Mouse (Mus musculus): ENCODE measurements at regions not wholly inside any gene's neighbourhood (a gene's known extent, or its start where the extent isn't known, plus 50 kb on each side); places are given as distances from the start of the nearest gene placed in this dataset.

DNA sequence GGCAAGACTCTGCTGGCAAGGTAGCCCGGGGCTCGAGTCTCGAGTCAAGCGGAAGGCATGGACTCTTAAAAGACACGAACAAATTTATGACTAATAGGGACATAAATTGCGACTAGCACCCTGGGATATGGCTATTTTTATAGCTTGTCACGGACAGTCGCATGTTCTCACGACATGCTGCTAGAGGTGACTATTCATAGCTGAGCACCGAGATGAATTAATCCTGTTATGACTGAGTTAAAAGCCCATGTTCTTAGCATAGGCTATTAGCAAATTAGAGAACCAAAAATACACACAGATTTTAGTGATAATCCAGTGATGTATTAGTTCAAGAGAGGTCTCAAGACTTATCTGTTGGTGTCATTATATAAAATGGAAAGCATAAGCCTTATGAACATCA, 539.2 kb downstream of the Gm19410 start:
- intact Hi-C loops (cut with DNase I), result no loop called here
- no peak for DNase-seq

DNA sequence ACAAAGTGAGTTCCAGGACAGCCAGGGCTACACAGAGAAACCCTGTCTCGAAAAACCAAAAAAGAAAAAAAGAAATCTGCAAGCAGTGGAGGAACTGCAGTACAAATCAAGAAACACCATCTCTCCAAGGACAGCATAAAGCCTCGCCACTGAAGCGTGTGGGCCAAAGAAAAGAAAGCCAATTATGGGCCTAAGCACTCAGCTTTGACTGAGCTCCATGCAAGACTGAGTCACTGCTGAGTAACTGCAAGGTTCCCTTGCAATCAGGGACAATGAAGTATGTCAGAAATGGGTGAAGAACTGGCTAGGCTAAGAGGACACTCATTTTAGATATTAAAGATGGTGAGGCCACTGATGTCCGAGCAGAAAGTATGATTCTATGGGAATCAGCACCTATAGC, 540.7 kb downstream of the Gm19410 start:
- DNase-seq, result no peak
- intact Hi-C loops (cut with DNase I), result no loop called here

DNA sequence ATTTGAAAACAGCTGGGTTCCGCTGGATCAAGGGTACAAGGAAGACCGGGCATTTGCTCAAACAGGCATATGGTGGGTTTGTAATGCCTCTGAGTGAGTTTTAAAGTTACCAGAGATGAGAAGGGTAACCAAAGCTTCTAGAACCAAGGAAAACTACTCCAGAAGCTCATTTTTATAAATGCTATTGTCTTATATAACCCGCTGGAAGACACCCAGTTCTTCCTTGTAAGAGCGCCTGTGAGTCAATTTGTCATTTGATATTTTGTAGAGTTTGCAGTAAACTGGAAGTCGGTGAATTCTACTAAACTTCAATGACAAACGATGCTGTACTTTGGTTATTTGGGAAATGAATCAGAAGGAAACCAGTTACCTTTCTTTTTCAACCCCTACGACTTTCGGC, 541.9 kb downstream of the Gm19410 start:
- no peak for DNase-seq
- intact Hi-C loops (cut with DNase I), result no loop called here

DNA sequence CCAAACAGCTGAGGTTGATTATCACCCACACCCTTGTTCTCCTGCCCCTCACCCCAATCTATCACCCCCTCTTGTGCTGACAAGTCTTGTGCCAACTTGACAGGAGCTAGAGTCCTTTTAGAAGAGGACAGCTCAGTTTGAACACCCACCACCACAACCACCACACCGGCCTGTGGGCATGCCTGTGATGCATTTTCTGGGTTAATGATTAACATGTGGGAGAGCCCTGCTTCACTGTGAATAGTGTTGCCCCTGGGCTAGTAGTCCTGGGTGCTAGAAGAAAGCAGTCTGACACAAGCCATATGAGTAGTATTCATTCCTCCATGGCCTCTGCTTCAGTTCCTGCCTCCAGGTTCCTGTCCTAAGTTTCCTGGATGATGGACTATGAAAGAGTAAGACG, 542.5 kb downstream of the Gm19410 start:
- intact Hi-C loops (cut with DNase I), result no loop called here
- no peak for DNase-seq

DNA sequence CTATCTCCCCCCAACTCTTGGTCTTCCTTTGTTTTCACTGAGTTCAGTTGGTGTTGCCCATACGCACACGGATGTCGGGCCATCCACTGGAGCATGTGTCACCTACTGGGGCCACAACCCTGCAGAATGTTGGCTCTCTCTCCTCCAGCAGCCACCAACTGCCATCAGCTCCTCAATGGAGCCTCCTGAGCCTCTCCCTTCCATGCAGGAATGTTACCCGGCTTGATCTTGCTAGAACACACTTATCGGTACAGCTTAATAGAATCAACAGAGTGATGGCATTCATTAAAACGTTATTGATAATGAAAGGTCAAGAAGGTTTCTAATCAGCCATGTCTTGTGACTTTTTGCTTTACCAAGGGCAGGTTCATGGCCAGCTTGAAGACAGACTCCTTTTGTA, 543.7 kb downstream of the Gm19410 start:
- intact Hi-C loops (cut with DNase I), result no loop called here

DNA sequence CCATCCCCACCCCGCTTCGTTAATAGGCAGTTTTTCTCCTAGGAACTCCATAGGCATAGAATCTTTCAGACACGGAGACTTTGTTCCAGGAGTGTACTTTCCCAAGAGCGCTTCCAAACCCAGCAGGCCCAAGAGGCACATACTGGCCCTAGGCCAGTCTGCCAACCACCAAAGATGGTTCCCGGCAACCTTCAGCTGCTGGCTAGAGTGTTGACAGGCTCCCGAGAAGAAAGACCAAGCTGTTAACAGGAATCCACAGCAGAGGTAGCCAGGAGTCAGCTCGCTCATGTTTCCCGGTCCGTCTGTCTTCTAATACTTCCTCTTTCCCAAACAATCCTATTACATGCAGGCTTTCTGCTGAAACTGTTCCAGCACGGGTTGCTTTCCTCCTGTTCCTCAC, 544.4 kb downstream of the Gm19410 start:
- intact Hi-C loops (cut with DNase I), result no loop called here
- DNase-seq, result peak; percentile 72

More for the DNA sequence above, 543.7 kb downstream of the Gm19410 start:
- DNase-seq, result no peak

DNA sequence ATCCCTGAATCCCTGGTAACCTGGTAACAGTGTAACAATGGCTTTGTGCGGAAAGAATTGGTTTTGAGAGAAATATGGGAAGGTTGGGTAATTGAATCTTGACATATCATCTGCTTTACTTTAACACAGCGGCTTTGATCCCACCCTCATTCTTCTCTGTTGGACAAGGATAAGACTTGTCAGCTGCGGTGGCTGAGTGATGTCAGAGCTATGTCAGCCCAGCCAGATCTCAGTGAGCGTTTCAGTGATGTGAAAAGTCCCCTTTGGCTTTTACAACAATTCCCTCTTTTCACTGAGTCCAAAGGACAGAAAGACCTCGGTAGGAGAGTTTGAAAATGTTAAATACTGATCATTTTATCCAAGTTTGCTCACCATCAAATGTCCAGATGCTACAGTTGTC, 546.1 kb downstream of the Gm19410 start:
- intact Hi-C loops (cut with DNase I), result no loop called here
- DNase-seq, result no peak

DNA sequence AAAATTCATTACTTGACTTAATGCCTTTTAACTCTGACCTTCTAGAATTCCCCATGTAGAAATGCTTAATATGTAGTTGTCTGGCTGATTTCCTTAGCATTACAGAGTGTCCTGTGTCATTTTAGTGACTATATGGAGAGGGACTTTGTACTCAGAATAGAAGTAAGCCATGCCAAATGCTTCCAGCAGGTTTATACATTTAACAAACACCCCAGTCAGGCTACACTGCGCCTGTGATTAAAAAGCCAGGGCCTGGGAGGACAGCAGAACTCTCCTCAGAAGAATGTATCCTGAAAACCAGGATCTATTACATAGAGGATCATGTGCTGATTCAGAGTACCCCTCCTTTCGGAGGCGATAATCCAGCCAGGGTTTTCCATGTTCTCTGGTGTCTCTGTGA, 547.4 kb downstream of the Gm19410 start:
- intact Hi-C loops (cut with DNase I), result no loop called here
- no peak for DNase-seq

DNA sequence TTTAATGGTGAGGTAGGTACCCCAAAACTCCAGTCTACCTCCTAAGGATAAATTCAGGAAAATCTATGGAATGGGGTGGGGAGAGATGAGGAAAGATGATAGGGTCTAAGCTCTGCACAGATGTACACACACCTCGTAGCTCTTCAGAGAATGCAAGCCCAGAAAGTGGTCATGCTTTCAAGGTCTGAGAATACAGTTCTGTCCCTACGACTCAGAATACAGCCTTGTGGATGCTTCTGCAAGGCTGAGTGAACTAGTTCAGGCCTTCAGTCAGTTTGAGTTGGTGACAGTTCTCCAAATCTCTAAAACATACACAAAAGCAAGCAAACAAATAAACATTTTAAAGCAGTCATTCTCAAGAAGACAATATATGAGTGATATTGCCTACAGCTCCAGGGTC, 552.8 kb downstream of the Gm19410 start:
- intact Hi-C loops (cut with DNase I), result no loop called here

DNA sequence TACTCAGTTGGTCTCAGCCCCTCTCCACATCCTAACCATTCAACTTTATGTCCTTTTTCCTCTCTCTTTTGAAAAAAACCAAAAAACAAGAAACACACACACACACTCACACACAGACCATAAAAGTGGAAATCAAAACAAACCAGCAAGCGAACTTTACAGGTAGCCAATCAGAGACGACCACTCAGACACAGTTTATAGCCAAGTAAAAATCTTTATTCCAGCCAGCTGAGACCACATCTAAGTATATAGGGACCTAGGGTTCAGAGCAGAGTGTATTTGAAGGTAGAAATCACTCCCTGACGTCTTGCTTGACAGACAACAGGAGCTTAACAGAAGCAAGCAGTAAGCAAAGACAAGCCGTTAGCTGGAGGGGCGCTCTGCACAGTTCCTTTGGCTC, 553.3 kb downstream of the Gm19410 start:
- no peak for DNase-seq
- intact Hi-C loops (cut with DNase I), result no loop called here

More for the DNA sequence above, 552.8 kb downstream of the Gm19410 start:
- no peak for DNase-seq

DNA sequence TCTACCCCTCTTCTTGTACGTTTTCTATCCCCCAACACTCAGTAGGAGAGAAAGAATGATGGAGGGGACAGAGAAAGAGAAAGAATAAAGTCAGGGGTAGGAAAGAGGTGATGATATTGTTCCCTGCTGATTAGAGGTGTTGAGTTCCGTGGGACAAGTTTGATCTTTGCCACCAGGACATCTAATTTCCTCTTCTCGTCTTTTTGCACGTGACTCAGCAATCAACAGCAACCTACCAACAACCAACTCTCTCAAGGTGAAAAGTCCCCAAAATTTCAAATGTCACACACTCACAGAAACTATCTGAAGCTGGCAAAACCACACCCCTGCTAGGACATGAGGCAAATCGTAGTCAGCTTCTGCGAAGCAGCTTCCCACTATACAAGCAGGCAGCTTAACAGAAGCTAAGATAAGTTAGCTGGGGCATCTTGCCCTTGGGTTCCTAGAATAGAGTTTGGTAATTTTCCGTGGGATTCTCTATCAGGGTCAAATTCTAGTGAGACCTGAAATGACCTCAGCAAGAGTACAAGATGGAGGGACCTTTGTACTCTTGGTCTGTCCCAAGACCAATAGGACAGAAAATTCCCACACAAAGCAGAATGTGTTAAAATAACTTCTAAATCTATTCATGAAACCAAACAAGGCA, 553.8 kb downstream of the Gm19410 start:
- DNase-seq, result no peak
- intact Hi-C loops (cut with DNase I), result no loop called here

DNA sequence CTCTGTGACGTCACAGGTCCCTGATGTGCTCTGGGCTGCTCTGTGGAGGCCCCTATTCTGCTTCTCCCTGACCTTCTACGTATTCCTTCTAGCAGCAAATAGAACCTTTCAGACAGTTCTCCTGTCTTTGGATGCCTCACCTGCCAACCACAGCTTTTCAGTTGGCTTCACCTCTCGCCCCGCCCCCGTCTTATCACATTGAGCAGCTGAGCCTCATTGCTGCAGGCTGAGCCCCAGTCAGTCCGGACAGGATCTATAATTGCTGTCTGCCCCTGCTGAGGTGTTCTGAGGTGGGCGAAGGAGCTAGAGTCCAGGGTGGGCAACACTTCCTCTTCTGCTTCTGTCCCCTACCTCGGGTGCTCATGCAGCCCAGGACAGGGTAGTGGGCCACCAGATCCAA, 556.5 kb downstream of the Gm19410 start:
- DNase-seq, result no peak
- intact Hi-C loops (cut with DNase I), result no loop called here

DNA sequence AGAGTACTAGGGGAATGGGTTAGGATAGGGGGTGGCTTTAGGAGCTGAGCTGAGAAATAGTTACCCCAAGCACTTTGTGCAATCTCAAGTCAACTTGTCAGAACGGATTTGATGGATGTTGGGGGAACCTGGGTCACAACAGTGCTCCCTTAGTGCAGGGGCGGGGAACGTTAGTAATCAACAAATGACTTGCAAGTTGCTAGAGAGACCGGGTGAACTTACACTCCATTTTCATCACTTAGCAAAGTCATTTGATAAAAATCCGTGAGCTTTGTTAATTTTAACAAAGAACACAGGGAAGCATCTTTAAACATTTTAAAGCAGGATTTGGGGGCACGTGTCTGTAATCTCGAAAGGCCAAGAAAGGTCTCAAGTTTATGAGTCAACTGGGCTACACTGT, 557.0 kb downstream of the Gm19410 start:
- no peak for DNase-seq
- intact Hi-C loops (cut with DNase I), result no loop called here

DNA sequence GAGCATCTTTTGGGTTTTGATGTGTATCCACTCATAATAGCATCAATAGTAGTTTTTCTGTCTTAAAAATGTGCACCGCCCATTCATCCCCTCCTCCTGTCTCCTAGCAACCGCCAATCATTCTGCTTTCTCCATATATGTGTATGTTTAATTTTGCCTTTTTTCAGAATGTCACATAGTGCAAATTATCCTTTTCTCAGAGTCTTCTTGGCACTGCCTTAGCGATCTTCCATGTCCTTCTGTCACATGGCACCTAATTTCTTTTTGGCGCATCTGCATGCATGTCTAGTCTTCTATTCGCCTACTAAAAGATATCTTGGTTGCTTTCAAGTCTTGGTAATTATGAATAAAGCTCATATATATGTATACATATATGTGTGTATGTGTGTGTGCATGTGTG, 573.0 kb downstream of the Gm19410 start:
- intact Hi-C loops (cut with DNase I), result no loop called here

DNA sequence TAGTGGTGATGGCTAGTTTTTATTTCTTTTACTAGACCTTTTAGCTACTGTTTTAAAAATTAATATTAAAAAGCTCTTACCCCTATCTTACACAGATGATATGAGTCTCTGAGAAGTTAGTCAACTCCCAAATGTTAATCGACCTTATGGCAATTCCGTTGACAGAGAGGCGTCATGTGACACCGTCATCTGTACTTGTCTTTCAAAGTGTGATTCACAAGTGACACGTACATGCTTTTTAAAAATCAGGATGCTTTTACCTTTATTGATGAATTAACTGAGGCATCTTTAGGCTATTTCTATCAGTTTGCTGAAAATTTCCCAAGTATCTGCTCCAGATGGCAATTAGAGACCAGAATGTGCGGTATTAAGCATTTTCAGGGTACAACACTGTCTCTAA, 573.9 kb downstream of the Gm19410 start:
- no peak for DNase-seq
- intact Hi-C loops (cut with DNase I), result no loop called here

More for the DNA sequence above, 573.0 kb downstream of the Gm19410 start:
- no peak for DNase-seq

DNA sequence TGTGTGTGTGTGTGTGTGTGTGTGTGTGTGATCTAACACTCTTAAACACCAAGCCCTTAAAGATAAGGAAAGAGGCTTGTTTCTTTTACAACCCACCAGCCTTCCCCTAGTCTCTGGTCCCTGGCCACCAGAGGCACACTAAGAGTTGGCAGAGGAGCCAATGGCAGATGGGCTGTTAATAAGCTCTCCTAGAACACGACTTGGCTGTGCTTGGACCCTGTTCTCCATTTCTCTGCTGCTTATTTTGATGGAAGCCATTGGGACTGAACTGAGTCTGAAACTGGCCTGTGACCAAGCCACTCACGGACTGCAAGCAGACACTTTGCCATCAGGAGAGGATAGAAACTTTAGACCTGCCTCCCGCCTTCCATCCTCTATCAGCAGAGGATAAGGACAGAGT, 574.9 kb downstream of the Gm19410 start:
- intact Hi-C loops (cut with DNase I), result no loop called here
- DNase-seq, result peak; percentile 86

DNA sequence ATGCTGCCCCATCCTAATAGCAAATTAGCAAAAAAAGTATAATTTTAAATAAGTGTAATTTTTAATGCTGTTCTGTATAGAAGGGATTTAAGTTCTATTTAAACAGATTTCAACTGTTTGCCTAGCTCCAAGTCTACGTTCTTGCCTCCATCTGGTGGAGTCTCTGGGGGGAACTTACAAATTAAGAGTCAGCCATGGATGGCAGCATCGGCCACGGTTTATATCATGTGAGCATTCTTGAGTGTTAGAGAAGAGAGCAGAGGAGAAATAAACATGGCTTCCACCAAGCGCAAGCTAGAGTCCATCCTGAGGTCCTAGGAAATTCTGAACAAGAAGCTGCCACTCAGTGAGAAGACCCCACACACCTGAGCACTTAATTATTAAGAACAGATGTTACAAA, 576.4 kb downstream of the Gm19410 start:
- intact Hi-C loops (cut with DNase I), result no loop called here
- DNase-seq, result peak; percentile 44

DNA sequence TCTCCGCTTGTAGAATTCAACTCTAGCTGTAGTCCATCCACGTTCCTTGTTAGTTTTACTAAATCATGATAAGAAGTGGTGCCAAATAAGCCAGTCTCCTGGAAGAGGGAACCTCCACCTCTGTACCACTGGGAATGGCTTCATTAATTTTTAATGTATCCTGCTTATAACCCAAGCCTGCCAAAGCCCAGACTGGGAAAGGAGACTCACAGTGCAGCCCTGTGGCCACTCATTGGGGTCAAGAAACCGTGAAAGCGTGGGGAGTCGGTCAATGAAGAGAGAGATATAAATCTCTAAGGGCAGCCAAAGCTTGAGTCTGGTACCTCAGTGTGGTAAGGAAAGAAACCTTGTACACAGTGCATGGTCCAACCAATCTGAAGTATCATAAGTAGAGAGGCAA, 577.1 kb downstream of the Gm19410 start:
- intact Hi-C loops (cut with DNase I), result no loop called here
- no peak for DNase-seq

DNA sequence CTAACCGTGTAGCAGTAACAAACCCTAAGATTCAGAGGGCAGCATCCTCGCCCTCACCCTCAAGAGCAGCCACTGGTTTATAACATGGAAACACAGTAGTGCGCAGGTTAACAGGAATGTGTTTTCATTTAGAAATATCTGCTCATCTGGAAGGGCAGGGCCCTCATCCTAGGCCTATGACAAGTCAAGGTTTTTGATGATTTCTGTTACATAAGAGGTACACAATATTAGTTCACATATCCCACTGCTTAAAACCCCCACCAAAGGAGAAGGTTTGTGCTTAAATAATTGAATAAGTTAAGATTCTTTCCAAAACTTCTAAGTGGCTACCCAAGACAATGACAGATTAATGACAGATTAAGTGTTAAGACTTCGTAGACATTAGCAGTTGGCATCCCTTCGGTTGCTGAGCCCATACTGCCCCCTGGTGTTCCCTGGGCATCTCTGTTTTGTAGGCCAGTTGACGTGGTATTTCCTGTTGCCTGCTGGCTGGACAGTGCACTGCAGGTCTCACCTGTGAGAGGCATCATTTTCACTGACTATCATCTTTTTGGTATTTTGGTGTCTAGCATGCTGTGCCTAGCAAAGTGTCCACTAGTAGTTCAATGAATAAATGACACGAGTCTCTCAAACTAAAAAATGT, 581.2 kb downstream of the Gm19410 start:
- intact Hi-C loops (cut with DNase I), result loop anchor here (5.0 kb wide), 1 partner anchor 150 kb away; no protein-coding TSS in a partner anchor
- peak; percentile 89 for DNase-seq

DNA sequence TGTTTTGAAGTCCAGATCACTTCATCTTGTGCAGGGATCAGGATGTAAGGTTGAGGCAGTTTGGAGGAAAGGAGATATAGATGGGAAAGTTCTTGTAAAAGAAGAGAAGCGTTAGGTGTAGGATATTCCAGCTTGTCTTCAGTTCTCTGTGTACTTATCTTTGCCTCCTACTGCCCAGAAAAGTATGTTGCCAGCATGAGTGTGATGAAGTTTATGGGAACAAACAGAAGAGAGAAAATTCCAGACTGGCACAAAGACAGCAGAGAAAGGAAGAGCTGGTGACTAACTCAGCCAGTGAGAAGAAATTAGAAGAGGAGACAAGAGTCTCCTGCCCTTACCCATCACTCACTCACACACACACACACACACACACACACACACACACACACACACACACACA, 582.5 kb downstream of the Gm19410 start:
- intact Hi-C loops (cut with DNase I), result loop anchor here (5.0 kb wide), 1 partner anchor 151 kb away; no protein-coding TSS in a partner anchor
- no peak for DNase-seq

DNA sequence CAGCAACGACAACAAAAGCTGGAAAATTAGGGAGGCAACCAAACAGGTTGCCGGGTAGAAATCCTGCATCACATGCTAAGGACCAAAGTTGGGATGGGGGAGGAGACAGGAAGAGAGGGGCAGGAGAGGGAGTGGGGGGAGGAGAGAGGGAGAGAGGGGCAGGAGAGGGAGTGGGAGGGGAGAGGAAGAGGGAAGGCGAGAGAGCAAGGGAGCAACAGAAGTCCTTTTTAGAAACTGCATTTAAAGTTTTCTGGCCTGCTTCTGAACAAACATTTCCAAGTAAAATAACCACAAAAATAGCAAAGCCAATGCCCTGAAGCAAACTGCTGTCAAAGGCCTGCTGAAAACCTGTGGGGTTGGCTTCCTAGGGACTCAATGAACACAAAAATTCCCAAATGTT, 589.3 kb downstream of the Gm19410 start:
- DNase-seq, result no peak
- intact Hi-C loops (cut with DNase I), result no loop called here

DNA sequence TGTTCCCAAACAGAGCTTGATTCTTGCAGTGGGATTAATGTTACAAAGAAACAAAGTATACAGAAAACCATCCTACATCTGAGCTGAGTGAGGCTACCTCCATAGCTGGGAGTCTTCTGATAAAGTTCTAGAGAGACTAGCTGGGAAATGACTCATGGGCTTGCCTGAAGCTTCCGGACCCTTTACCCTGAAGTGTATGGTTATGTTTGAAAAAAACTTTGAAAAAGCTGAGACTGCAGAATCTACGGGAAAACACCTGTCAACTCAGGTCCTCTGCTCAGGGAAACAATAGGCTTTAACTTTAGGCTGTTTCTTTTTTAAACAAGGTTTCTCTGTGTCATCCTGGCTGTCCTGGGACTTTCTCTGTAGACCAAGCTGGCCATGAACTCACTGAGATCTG, 593.4 kb downstream of the Gm19410 start:
- DNase-seq, result no peak
- intact Hi-C loops (cut with DNase I), result no loop called here

DNA sequence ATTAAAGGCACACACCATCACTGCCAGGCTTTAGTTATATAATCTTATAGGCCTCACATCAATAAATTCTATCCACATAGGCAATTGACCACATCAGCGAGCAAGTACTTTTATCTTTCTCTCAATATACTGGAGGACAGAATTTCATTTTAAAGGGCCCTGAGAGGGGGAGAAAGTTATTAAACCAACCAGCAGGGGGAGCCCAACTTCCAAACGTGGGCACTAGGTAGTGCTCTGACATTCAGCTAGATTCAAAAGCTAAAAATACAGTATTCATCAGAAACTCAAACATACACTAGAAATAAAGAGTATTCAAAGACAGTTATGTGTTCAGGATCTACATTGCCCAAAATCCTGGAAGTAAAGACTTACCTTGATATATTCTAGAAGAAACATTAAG, 595.7 kb downstream of the Gm19410 start:
- peak; percentile 72 for DNase-seq
- intact Hi-C loops (cut with DNase I), result loop anchor here (2.0 kb wide), 1 partner anchor 162 kb away; no protein-coding TSS in a partner anchor
